Mouse (Mus musculus): ENCODE data around the gene Nxn. TPM values are rescaled to one million over a fixed set of nuclear protein-coding genes. Genes with fewer than 3 reads are reported as not detected.

The Nxn gene
- polyA plus RNA-seq, 1 experiment: 7.4 TPM

DNA sequence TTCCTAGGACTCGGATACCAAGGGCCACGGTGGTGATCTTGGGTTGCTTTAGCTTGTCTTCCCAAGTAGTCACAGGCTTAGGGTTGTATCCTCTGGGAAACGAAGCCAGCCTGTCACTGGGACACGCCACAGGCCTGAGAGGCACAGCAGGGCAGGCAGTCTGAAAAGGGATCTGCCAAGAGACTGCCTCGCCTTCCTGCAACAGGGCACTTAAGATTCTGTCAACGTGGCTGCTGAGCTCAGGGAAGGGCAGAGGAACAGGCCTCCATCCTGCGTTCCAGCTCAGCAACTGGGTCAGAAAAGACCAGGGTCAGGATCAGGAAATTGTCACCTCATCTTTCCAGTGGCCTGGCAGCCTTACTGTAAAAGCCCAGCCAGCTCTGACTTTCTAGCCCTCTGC is 30.6 kb upstream of the Nxn start:
- TF ChIP-seq CTCF (IDR thresholded peaks at IDR 0.05; ENCODE audit: extremely low read depth, insufficient read length, insufficient replicate concordance, low read depth, low read length): no peak
- TF ChIP-seq POLR2A (IDR thresholded peaks at IDR 0.05; ENCODE audit: low read depth, low read length): no peak
- no peaks in the 10 kb centered on the region for H3K4me1 ChIP-seq (ENCODE audit: control insufficient read depth, insufficient read depth, insufficient read length, low read length)
- no peak overlapping the region for H3K27ac ChIP-seq (ENCODE audit: insufficient read depth, low read depth, low read length)
- H3K27me3 ChIP-seq (ENCODE audit: control insufficient read depth, insufficient read depth, low read length): no peaks in the 10 kb centered on the region
- H3K4me3 ChIP-seq (ENCODE audit: low read depth, low read length): no peak overlapping the region
- WGBS: 73% methylated on average over 7 of the region's 7 CpGs
- H3K36me3 ChIP-seq (ENCODE audit: control insufficient read depth, insufficient read depth, low read length): peaks cover 48% of the 10 kb centered on the region

GRCm38 (mm10) chr11:76429046-76429445 is 30.1 kb upstream of the Nxn start:
- Histone ChIP-seq H3K4me3 (ENCODE audit: low read depth, low read length) (no peak overlapping the region), H3K4me1 (ENCODE audit: control insufficient read depth, insufficient read depth, insufficient read length, low read length) (no peaks in the 10 kb centered on the region), H3K27ac (ENCODE audit: insufficient read depth, low read depth, low read length) (no peak overlapping the region), H3K27me3 (ENCODE audit: control insufficient read depth, insufficient read depth, low read length) (no peaks in the 10 kb centered on the region), H3K36me3 (ENCODE audit: control insufficient read depth, insufficient read depth, low read length) (peaks cover 50% of the 10 kb centered on the region)
- TF ChIP-seq POLR2A (IDR thresholded peaks at IDR 0.05; ENCODE audit: low read depth, low read length) (no peak), CTCF (IDR thresholded peaks at IDR 0.05; ENCODE audit: extremely low read depth, insufficient read length, insufficient replicate concordance, low read depth, low read length) (no peak)
- 82% methylated on average over 4 of the region's 4 CpGs for WGBS

- H3K36me3 ChIP-seq (ENCODE audit: control insufficient read depth, insufficient read depth, low read length): peaks cover 56% of the 10 kb centered on the region
- WGBS: 46% methylated on average over 3 of the region's 3 CpGs
Measured at GRCm38 (mm10) chr11:76427781-76428180, 28.8 kb upstream of the Nxn start.

GRCm38 (mm10) chr11:76425749-76426148 is 26.8 kb upstream of the Nxn start:
- Histone ChIP-seq H3K36me3 (ENCODE audit: control insufficient read depth, insufficient read depth, low read length) (peaks cover 66% of the 10 kb centered on the region), H3K4me3 (ENCODE audit: low read depth, low read length) (no peak overlapping the region), H3K27me3 (ENCODE audit: control insufficient read depth, insufficient read depth, low read length) (no peaks in the 10 kb centered on the region), H3K4me1 (ENCODE audit: control insufficient read depth, insufficient read depth, insufficient read length, low read length) (no peaks in the 10 kb centered on the region), H3K27ac (ENCODE audit: insufficient read depth, low read depth, low read length) (no peak overlapping the region)
- TF ChIP-seq CTCF (IDR thresholded peaks at IDR 0.05; ENCODE audit: extremely low read depth, insufficient read length, insufficient replicate concordance, low read depth, low read length): no peak
- no peak for TF ChIP-seq POLR2A (IDR thresholded peaks at IDR 0.05; ENCODE audit: low read depth, low read length)
- WGBS: 64% methylated on average over 6 of the region's 6 CpGs

More at GRCm38 (mm10) chr11:76427781-76428180, 28.8 kb upstream of the Nxn start:
- Histone ChIP-seq H3K4me1 (ENCODE audit: control insufficient read depth, insufficient read depth, insufficient read length, low read length) (no peaks in the 10 kb centered on the region), H3K4me3 (ENCODE audit: low read depth, low read length) (no peak overlapping the region), H3K27me3 (ENCODE audit: control insufficient read depth, insufficient read depth, low read length) (no peaks in the 10 kb centered on the region), H3K27ac (ENCODE audit: insufficient read depth, low read depth, low read length) (no peak overlapping the region)
- TF ChIP-seq POLR2A (IDR thresholded peaks at IDR 0.05; ENCODE audit: low read depth, low read length): no peak
- TF ChIP-seq CTCF (IDR thresholded peaks at IDR 0.05; ENCODE audit: extremely low read depth, insufficient read length, insufficient replicate concordance, low read depth, low read length): no peak

GRCm38 (mm10) chr11:76420896-76421295 is 22.0 kb upstream of the Nxn start:
- no peaks in the 10 kb centered on the region for H3K27me3 ChIP-seq (ENCODE audit: control insufficient read depth, insufficient read depth, low read length)
- no peaks in the 10 kb centered on the region for H3K4me1 ChIP-seq (ENCODE audit: control insufficient read depth, insufficient read depth, insufficient read length, low read length)
- H3K4me3 ChIP-seq (ENCODE audit: low read depth, low read length): no peak overlapping the region
- 47% methylated on average over 4 of the region's 4 CpGs for WGBS
- TF ChIP-seq POLR2A (IDR thresholded peaks at IDR 0.05; ENCODE audit: low read depth, low read length): no peak
- TF ChIP-seq CTCF (IDR thresholded peaks at IDR 0.05; ENCODE audit: extremely low read depth, insufficient read length, insufficient replicate concordance, low read depth, low read length): no peak
- no peak overlapping the region for H3K27ac ChIP-seq (ENCODE audit: insufficient read depth, low read depth, low read length)
- peaks cover 93% of the 10 kb centered on the region for H3K36me3 ChIP-seq (ENCODE audit: control insufficient read depth, insufficient read depth, low read length)

DNA sequence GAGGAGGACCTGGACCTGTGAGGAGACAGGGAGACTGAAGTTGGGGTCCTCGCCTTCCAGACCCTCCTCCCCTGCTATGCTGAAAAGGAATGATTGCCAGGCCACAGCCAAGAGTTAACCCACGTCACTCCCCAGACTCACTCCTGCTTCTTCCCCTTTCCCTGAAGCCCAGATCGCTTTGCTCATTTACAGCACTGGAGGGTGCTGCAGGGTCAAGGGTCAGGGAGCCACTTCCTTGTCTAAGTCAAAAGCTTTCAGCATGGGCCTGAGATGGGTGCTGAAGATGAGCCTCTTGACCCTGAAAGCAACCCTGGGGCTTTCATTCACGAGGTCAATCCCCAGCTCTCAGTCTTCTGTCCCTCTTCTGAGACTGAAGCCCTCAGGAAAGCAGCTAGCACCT is 20.2 kb upstream of the Nxn start:
- TF ChIP-seq POLR2A (IDR thresholded peaks at IDR 0.05; ENCODE audit: low read depth, low read length) (no peak), CTCF (IDR thresholded peaks at IDR 0.05; ENCODE audit: extremely low read depth, insufficient read length, insufficient replicate concordance, low read depth, low read length) (no peak)
- no peak overlapping the region for H3K27ac ChIP-seq (ENCODE audit: insufficient read depth, low read depth, low read length)
- H3K27me3 ChIP-seq (ENCODE audit: control insufficient read depth, insufficient read depth, low read length): no peaks in the 10 kb centered on the region
- H3K36me3 ChIP-seq (ENCODE audit: control insufficient read depth, insufficient read depth, low read length): peaks cover 90% of the 10 kb centered on the region
- no peaks in the 10 kb centered on the region for H3K4me1 ChIP-seq (ENCODE audit: control insufficient read depth, insufficient read depth, insufficient read length, low read length)
- 40% methylated on average over 4 of the region's 4 CpGs for WGBS
- no peak overlapping the region for H3K4me3 ChIP-seq (ENCODE audit: low read depth, low read length)

DNA sequence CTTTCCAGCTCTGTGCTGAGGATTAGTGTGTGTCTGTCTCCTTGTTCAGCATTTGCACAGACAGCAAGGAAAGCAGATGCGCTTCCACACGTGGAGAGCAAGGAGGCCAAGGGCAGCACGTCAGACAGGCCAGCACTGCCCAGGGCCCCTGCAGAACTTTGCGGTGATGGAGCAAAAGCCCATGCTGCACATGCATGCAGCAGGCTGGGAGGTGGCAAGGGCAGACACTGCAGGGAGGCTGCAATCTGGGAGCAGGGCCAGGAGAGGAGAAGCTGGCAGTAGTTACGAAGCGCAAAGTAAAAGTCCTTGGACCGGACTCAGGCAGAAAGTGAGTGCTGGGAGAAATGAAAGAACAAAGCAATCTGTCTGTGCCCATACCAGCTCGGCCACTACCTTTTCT is 19.5 kb upstream of the Nxn start:
- Histone ChIP-seq H3K36me3 (ENCODE audit: control insufficient read depth, insufficient read depth, low read length) (peaks cover 83% of the 10 kb centered on the region), H3K4me1 (ENCODE audit: control insufficient read depth, insufficient read depth, insufficient read length, low read length) (no peaks in the 10 kb centered on the region), H3K4me3 (ENCODE audit: low read depth, low read length) (no peak overlapping the region), H3K27me3 (ENCODE audit: control insufficient read depth, insufficient read depth, low read length) (no peaks in the 10 kb centered on the region), H3K27ac (ENCODE audit: insufficient read depth, low read depth, low read length) (no peak overlapping the region)
- TF ChIP-seq POLR2A (IDR thresholded peaks at IDR 0.05; ENCODE audit: low read depth, low read length) (no peak), CTCF (IDR thresholded peaks at IDR 0.05; ENCODE audit: extremely low read depth, insufficient read length, insufficient replicate concordance, low read depth, low read length) (no peak)
- WGBS: 83% methylated on average over 8 of the region's 8 CpGs

- Histone ChIP-seq H3K4me3 (ENCODE audit: low read depth, low read length) (no peak overlapping the region), H3K36me3 (ENCODE audit: control insufficient read depth, insufficient read depth, low read length) (peaks cover 63% of the 10 kb centered on the region), H3K27me3 (ENCODE audit: control insufficient read depth, insufficient read depth, low read length) (no peaks in the 10 kb centered on the region), H3K4me1 (ENCODE audit: control insufficient read depth, insufficient read depth, insufficient read length, low read length) (no peaks in the 10 kb centered on the region), H3K27ac (ENCODE audit: insufficient read depth, low read depth, low read length) (no peak overlapping the region)
- 49% methylated on average over 2 of the region's 2 CpGs for WGBS
- no peak for TF ChIP-seq POLR2A (IDR thresholded peaks at IDR 0.05; ENCODE audit: low read depth, low read length)
- TF ChIP-seq CTCF (IDR thresholded peaks at IDR 0.05; ENCODE audit: extremely low read depth, insufficient read length, insufficient replicate concordance, low read depth, low read length): no peak
Measured at GRCm38 (mm10) chr11:76415985-76416384, 17.0 kb upstream of the Nxn start.
